In genomic region chr1:97688756-97689155, GRCm38 (mm10) we compare ENCODE assay signal across 9 mouse cellular contexts. TPM values are rescaled to one million over a fixed set of nuclear protein-coding genes. Genes with fewer than 3 reads are reported as not detected.
A peak's percentile ranks its signal among the peaks of the same experiment; 100 is the strongest.
DNase-seq lines count a peak whose midpoint lies in the region; ATAC-seq and TF ChIP-seq lines count a peak whose summit lies in the region.
"Had no signal": no experiment of that assay in that cellular context is flagged by ENCODE, and none has a peak within 500 bp of the region (broad histone marks: within the 10 kb centered on the region; RNA-seq: fewer than 3 reads in every experiment).

No protein-coding gene starts in this region.

- no peak overlapping the region for H3K4me2 ChIP-seq in forebrain, embryonic 14.5 days (ENCODE audit: low read length)
- H3K4me2 ChIP-seq in liver, embryonic 15.5 days, result no peak overlapping the region
- H3K4me2 ChIP-seq: heart, embryonic 13.5 days had no signal

- WGBS in forebrain, embryonic 14.5 days, result 14% methylated on average over 3 of the region's 3 CpGs
- 7% methylated on average over 3 of the region's 3 CpGs for WGBS in liver, embryonic 15.5 days (ENCODE audit: insufficient replicate concordance)

- TF ChIP-seq CTCF in bone marrow macrophage, adult 2 months (IDR thresholded peaks at IDR 0.05; ENCODE audit: low read depth, low read length), result peak; percentile 28; the same call in 1 of the 2 replicates

- no peak overlapping the region for H3K4me3 ChIP-seq in bone marrow macrophage, adult 2 months (ENCODE audit: insufficient read depth, low read length)
- H3K4me3 ChIP-seq in forebrain, embryonic 14.5 days (ENCODE audit: low read depth, low read length), result no peak overlapping the region
- H3K4me3 ChIP-seq in liver, embryonic 15.5 days (replicated peaks), result no peak overlapping the region
- H3K4me3 ChIP-seq: heart, embryonic 13.5 days had no signal

- no peaks in the 10 kb centered on the region for H3K27me3 ChIP-seq in forebrain, embryonic 14.5 days (replicated peaks; ENCODE audit: control insufficient read depth, insufficient read depth, low read length)
- H3K27me3 ChIP-seq in liver, embryonic 15.5 days, result no peaks in the 10 kb centered on the region
- H3K27me3 ChIP-seq: heart, embryonic 13.5 days had no signal

- no peak overlapping the region for H3K27ac ChIP-seq in bone marrow macrophage, adult 2 months (ENCODE audit: insufficient read depth, low read depth, low read length)
- no peak overlapping the region for H3K27ac ChIP-seq in forebrain, embryonic 14.5 days (ENCODE audit: low read depth, low read length)
- H3K27ac ChIP-seq in liver, embryonic 15.5 days (replicated peaks), result no peak overlapping the region
- H3K27ac ChIP-seq: heart, embryonic 13.5 days had no signal

- peaks cover 7% of the 10 kb centered on the region for H3K4me1 ChIP-seq in bone marrow macrophage, adult 2 months (ENCODE audit: control insufficient read depth, insufficient read depth, low read length)
- H3K4me1 ChIP-seq in forebrain, embryonic 14.5 days (ENCODE audit: control insufficient read depth, insufficient read depth, low read length), result no peaks in the 10 kb centered on the region
- no peaks in the 10 kb centered on the region for H3K4me1 ChIP-seq in liver, embryonic 15.5 days (replicated peaks)
- H3K4me1 ChIP-seq: heart, embryonic 13.5 days had no signal

- DNase-seq in right cerebral cortex, adult 2 months (ENCODE audit: low spot score in 2 of 2), result peak; percentile 40 to 60
- DNase-seq in right cerebral cortex, postnatal 25 days, result no peak
- peak; percentile 73 for DNase-seq in forebrain, embryonic 14.5 days (ENCODE audit: low spot score)
- peak; percentile 41 for DNase-seq in kidney, adult 18-20 months
- DNase-seq in retina, postnatal 1 day, result peak; percentile 38
- DNase-seq in urinary bladder, adult 2 months (ENCODE audit: low spot score), result no peak

- ATAC-seq in forebrain, embryonic 14.5 days, result peak; percentile 81
- ATAC-seq in liver, embryonic 15.5 days (ENCODE audit: insufficient read depth), result 0 out of 2 replicates have a peak, but pooled peaks have one; percentile 52

- H3K9ac ChIP-seq in forebrain, embryonic 14.5 days (ENCODE audit: low read length), result no peak overlapping the region
- no peak overlapping the region for H3K9ac ChIP-seq in liver, embryonic 15.5 days
- H3K9ac ChIP-seq: heart, embryonic 13.5 days had no signal

- TF ChIP-seq POLR2A in bone marrow macrophage, adult 2 months (IDR thresholded peaks at IDR 0.05; ENCODE audit: borderline replicate concordance, low read depth, low read length), result no peak

- H3K9me3 ChIP-seq in forebrain, embryonic 14.5 days (replicated peaks; ENCODE audit: control insufficient read depth, low read length), result no peaks in the 10 kb centered on the region
- no peaks in the 10 kb centered on the region for H3K9me3 ChIP-seq in liver, embryonic 15.5 days (replicated peaks)
- H3K9me3 ChIP-seq: heart, embryonic 13.5 days had no signal

- H3K36me3 ChIP-seq in forebrain, embryonic 14.5 days (ENCODE audit: control insufficient read depth, insufficient read depth, low read length), result no peaks in the 10 kb centered on the region
- H3K36me3 ChIP-seq in liver, embryonic 15.5 days (replicated peaks), result no peaks in the 10 kb centered on the region
- H3K36me3 ChIP-seq: heart, embryonic 13.5 days had no signal

RNA-seq across cellular contexts. Expression of gene D1Ertd622e, which starts 26.9 kb away (rescaled TPM):
- polyA plus RNA-seq in bone marrow macrophage, adult 2 months (2012; ENCODE audit: insufficient read depth, insufficient read length, missing spikeins), result 96.0 and 102 TPM in 2 replicates
- polyA plus RNA-seq in forebrain, embryonic 14.5 days (2014; fragmentation: Nextera tagmentation; extraction: Ambion mirVana), result 61.2 and 66.7 TPM in 2 replicates
- 48.0 and 49.8 TPM in 2 replicates for polyA plus RNA-seq in liver, embryonic 15.5 days (2015; fragmentation: Nextera tagmentation; extraction: Ambion mirVana)
- 14.9 and 17.7 TPM in 2 replicates for polyA plus RNA-seq in urinary bladder, adult 2 months (2012; rRNA removed)

Comparison
In these comparisons a context has a peak if more than half of its experiments do, and no peak if none do; other contexts are left out.
1. DNase-seq: peak in right cerebral cortex, adult 2 months (2 of 2), forebrain, embryonic 14.5 days (single experiment), kidney, adult 18-20 months (single experiment) and retina, postnatal 1 day (single experiment); none in right cerebral cortex, postnatal 25 days (single experiment) and urinary bladder, adult 2 months (single experiment).